Comparison of ENCODE assay signal across 20 mouse cellular contexts in genomic region chr2:7826272-7826671, GRCm38 (mm10).
A peak's percentile ranks its signal among the peaks of the same experiment; 100 is the strongest.
DNase-seq lines count a peak whose midpoint lies in the region; ATAC-seq lines count a peak whose summit lies in the region.
"Had no signal": no experiment of that assay in that cellular context is flagged by ENCODE, and none has a peak within 500 bp of the region (broad histone marks: within the 10 kb centered on the region; RNA-seq: fewer than 3 reads in every experiment).

No protein-coding gene starts in this region.

- DNase-seq in frontal cortex, postnatal 36 days (ENCODE audit: low spot score in 2 of 2): peak; percentile 24 to 46
- no peak for DNase-seq in frontal cortex, postnatal 25 days (ENCODE audit: low spot score in 2 of 2)
- DNase-seq in retina, postnatal 1 day: peak; percentile 18
- DNase-seq in retina, embryonic 14.5 days (ENCODE audit: low spot score): no peak
- peak; percentile 11 to 46 for DNase-seq in layer of hippocampus, adult 18-20 months (ENCODE audit: low spot score in 2 of 2)
- no peak for DNase-seq in testis, postnatal 14 days (ENCODE audit: low spot score)
- DNase-seq: cerebellum, adult 9-10 months; heart, postnatal 14 days; liver; lung, postnatal 10 days had no signal

- no peaks in the 10 kb centered on the region for H3K9me3 ChIP-seq in midbrain, embryonic 16.5 days (replicated peaks; ENCODE audit: control insufficient read depth, low read length, poor library complexity, severe bottlenecking)
- no peaks in the 10 kb centered on the region for H3K9me3 ChIP-seq in kidney, embryonic 15.5 days (replicated peaks)
- H3K9me3 ChIP-seq: embryonic facial prominence, embryonic 12.5 days; forebrain, embryonic 15.5 days; heart, embryonic 12.5 days; hindbrain, embryonic 15.5 days had no signal

- no peak overlapping the region for H3K9ac ChIP-seq in midbrain, embryonic 16.5 days (ENCODE audit: low read depth, low read length)
- no peak overlapping the region for H3K9ac ChIP-seq in kidney, embryonic 15.5 days
- H3K9ac ChIP-seq: embryonic facial prominence, embryonic 12.5 days; forebrain, embryonic 15.5 days; heart, embryonic 12.5 days; hindbrain, embryonic 15.5 days had no signal

- no peaks in the 10 kb centered on the region for H3K36me3 ChIP-seq in midbrain, embryonic 16.5 days (ENCODE audit: control insufficient read depth, insufficient read depth, low read length)
- H3K36me3 ChIP-seq in kidney, embryonic 15.5 days: no peaks in the 10 kb centered on the region
- H3K36me3 ChIP-seq: embryonic facial prominence, embryonic 12.5 days; forebrain, embryonic 15.5 days; heart, embryonic 12.5 days; hindbrain, embryonic 15.5 days had no signal

- H3K4me2 ChIP-seq in midbrain, embryonic 16.5 days (ENCODE audit: low read length): no peak overlapping the region
- H3K4me2 ChIP-seq in kidney, embryonic 15.5 days: no peak overlapping the region
- H3K4me2 ChIP-seq: embryonic facial prominence, embryonic 12.5 days; forebrain, embryonic 15.5 days; heart, embryonic 12.5 days; hindbrain, embryonic 15.5 days had no signal

- ATAC-seq in midbrain, embryonic 16.5 days: peak; percentile 66; the same call in 1 of the 2 replicates
- no peak for ATAC-seq in kidney, embryonic 15.5 days (replicated peaks; ENCODE audit: low FRiP score)
- ATAC-seq: forebrain, embryonic 15.5 days; intestine, embryonic 16.5 days had no signal

- H3K4me3 ChIP-seq in midbrain, embryonic 16.5 days (ENCODE audit: low read depth, low read length): no peak overlapping the region
- no peak overlapping the region for H3K4me3 ChIP-seq in kidney, embryonic 15.5 days (replicated peaks)
- H3K4me3 ChIP-seq: embryonic facial prominence, embryonic 12.5 days; erythroblast, embryonic 14.5 days; forebrain, embryonic 15.5 days; heart, embryonic 12.5 days; hindbrain, embryonic 15.5 days had no signal

- peak overlapping the region; percentile 17; the same call in 1 of the 2 replicates for H3K27ac ChIP-seq in midbrain, embryonic 16.5 days (ENCODE audit: low read length)
- H3K27ac ChIP-seq in kidney, embryonic 15.5 days: no peak overlapping the region
- H3K27ac ChIP-seq: embryonic facial prominence, embryonic 12.5 days; forebrain, embryonic 15.5 days; hindbrain, embryonic 15.5 days; stomach, postnatal 0 days had no signal

- H3K4me1 ChIP-seq in midbrain, embryonic 16.5 days (ENCODE audit: control insufficient read depth, insufficient read depth, low read length): peaks cover 2% of the 10 kb centered on the region; the same call in 1 of the 2 replicates
- no peaks in the 10 kb centered on the region for H3K4me1 ChIP-seq in kidney, embryonic 15.5 days
- H3K4me1 ChIP-seq: embryonic facial prominence, embryonic 12.5 days; hindbrain, embryonic 15.5 days had no signal

- H3K27me3 ChIP-seq in midbrain, embryonic 16.5 days (ENCODE audit: control insufficient read depth, insufficient read depth, low read depth, low read length): no peaks in the 10 kb centered on the region
- H3K27me3 ChIP-seq in kidney, embryonic 15.5 days: no peaks in the 10 kb centered on the region
- H3K27me3 ChIP-seq: CH12.LX; embryonic facial prominence, embryonic 12.5 days; forebrain, embryonic 15.5 days; heart, embryonic 12.5 days; hindbrain, embryonic 15.5 days had no signal

- 55% methylated on average over 7 of the region's 7 CpGs for WGBS in midbrain, embryonic 16.5 days
- WGBS in kidney, embryonic 15.5 days: 71% methylated on average over 7 of the region's 7 CpGs

Comparison
In these comparisons a context has a peak if more than half of its experiments do, and no peak if none do; other contexts are left out.
1. DNase-seq: peak in frontal cortex, postnatal 36 days (2 of 2), retina, postnatal 1 day (single experiment) and layer of hippocampus, adult 18-20 months (2 of 2); none in frontal cortex, postnatal 25 days (0 of 2), retina, embryonic 14.5 days (single experiment) and testis, postnatal 14 days (single experiment).